Mouse (Mus musculus): ENCODE results near the gene Podxl2. TPM values are rescaled to one million over a fixed set of nuclear protein-coding genes. Genes with fewer than 3 reads are reported as not detected.

The Podxl2 gene
- total RNA-seq, 1 experiment, result 5.0 TPM

DNA sequence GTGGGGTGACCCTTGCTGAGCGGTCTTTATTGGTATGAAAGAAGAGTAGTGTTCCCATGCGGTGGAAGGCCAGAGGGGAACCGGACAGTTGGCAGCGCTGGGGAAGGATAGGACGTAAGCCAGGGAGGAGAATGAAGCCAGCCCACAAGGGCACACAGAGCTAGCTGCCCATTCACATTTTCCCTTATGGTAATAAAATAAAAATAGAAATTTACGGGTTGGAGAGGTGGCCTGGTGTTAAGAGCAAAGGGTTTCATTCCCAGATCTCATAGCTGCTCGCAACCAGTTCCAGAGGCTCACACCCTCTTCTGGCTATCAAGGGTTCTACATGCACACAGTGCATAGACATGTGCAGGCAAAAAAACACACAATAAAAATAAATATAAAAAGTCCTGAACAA is 24.8 kb downstream of the Podxl2 start:
- Histone ChIP-seq H3K36me3 (ENCODE audit: control insufficient read depth, insufficient read depth, low read length, poor library complexity, severe bottlenecking) (no peaks in the 10 kb centered on the region), H3K9me3 (ENCODE audit: control insufficient read depth, insufficient read depth, low read depth, low read length) (no peaks in the 10 kb centered on the region), H3K4me3 (ENCODE audit: insufficient read depth in 1 of 2, low read depth in 1 of 2, low read length in 2 of 2, poor library complexity in 1 of 2, severe bottlenecking in 1 of 2) (no peak overlapping the region), H3K27ac (ENCODE audit: insufficient read depth, low read depth, low read length, poor library complexity, severe bottlenecking) (no peak overlapping the region), H3K4me1 (ENCODE audit: control insufficient read depth in 2 of 2, insufficient read depth in 2 of 2, low read length in 2 of 2, poor library complexity in 1 of 2) (no peaks in the 10 kb centered on the region), H3K9ac (ENCODE audit: insufficient read depth, low read depth, low read length, poor library complexity, severe bottlenecking) (no peak overlapping the region)
- TF ChIP-seq HCFC1 (IDR thresholded peaks at IDR 0.05; ENCODE audit: borderline replicate concordance, insufficient read depth, low read length) (no peak), CHD2 (IDR thresholded peaks at IDR 0.05; ENCODE audit: low read depth, low read length) (no peak), ZNF384 (IDR thresholded peaks at IDR 0.05; ENCODE audit: low read depth, low read length) (no peak), MAFK (IDR thresholded peaks at IDR 0.05; ENCODE audit: insufficient read depth, low read depth, low read length) (no peak), ZC3H11A (IDR thresholded peaks at IDR 0.05; ENCODE audit: borderline replicate concordance, low read depth, low read length) (no peak)
- no peak for DNase-seq (ENCODE audit: low read depth, low spot score)
- in situ Hi-C loops (cut with MboI; ENCODE audit: low sequenced_read_pairs in 2 of 2, unreplicated experiment in 2 of 2), result loop anchor here in 1 of 2 experiments (10.0 kb wide), 1 partner anchor 295 kb away; no protein-coding TSS in a partner anchor

- Histone ChIP-seq H3K4me3 (ENCODE audit: insufficient read depth in 1 of 2, low read depth in 1 of 2, low read length in 2 of 2, poor library complexity in 1 of 2, severe bottlenecking in 1 of 2) (no peak overlapping the region), H3K9ac (ENCODE audit: insufficient read depth, low read depth, low read length, poor library complexity, severe bottlenecking) (no peak overlapping the region), H3K4me1 (ENCODE audit: control insufficient read depth in 2 of 2, insufficient read depth in 2 of 2, low read length in 2 of 2, poor library complexity in 1 of 2) (0 out of 4 replicates have a peak, but pooled peaks cover 0 to under 1% of the 10 kb centered on the region in 2 experiments), H3K9me3 (ENCODE audit: control insufficient read depth, insufficient read depth, low read depth, low read length) (no peaks in the 10 kb centered on the region), H3K36me3 (ENCODE audit: control insufficient read depth, insufficient read depth, low read length, poor library complexity, severe bottlenecking) (no peaks in the 10 kb centered on the region), H3K27ac (ENCODE audit: insufficient read depth, low read depth, low read length, poor library complexity, severe bottlenecking) (no peak overlapping the region)
- in situ Hi-C loops (cut with MboI; ENCODE audit: low sequenced_read_pairs in 2 of 2, unreplicated experiment in 2 of 2), result no loop called here
- no peak for DNase-seq (ENCODE audit: low read depth, low spot score)
- TF ChIP-seq ZC3H11A (IDR thresholded peaks at IDR 0.05; ENCODE audit: borderline replicate concordance, low read depth, low read length) (no peak), MAFK (IDR thresholded peaks at IDR 0.05; ENCODE audit: insufficient read depth, low read depth, low read length) (no peak)
Observed at GRCm38 (mm10) chr6:88849270-88849669, 25.6 kb downstream of the Podxl2 start.

DNA sequence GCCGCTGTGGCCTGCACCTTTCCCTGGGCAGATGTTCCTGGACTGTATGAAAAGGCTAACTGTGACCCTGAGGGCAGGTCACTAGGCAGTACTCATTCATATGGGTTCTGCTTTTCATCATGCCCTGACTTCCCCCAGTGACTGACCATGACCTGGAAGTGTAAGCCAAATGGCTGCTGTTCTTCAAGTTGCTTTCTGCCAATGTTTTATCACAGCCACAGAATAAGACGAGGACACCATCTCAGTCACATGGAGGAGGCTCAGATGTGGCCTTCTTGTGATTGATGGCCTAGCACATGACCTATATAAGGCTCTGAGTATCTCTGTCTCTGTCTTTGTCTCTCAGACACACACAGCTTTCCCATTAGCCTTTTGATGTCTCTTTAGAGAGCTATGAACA is 27.3 kb downstream of the Podxl2 start:
- Histone ChIP-seq H3K4me1 (ENCODE audit: control insufficient read depth in 2 of 2, insufficient read depth in 2 of 2, low read length in 2 of 2, poor library complexity in 1 of 2) (peaks cover 0 to 7% of the 10 kb centered on the region in 2 experiments; a peak in 2 of 4 replicates), H3K27ac (ENCODE audit: insufficient read depth, low read depth, low read length, poor library complexity, severe bottlenecking) (no peak overlapping the region), H3K9ac (ENCODE audit: insufficient read depth, low read depth, low read length, poor library complexity, severe bottlenecking) (no peak overlapping the region), H3K4me3 (ENCODE audit: insufficient read depth in 1 of 2, low read depth in 1 of 2, low read length in 2 of 2, poor library complexity in 1 of 2, severe bottlenecking in 1 of 2) (no peak overlapping the region), H3K9me3 (ENCODE audit: control insufficient read depth, insufficient read depth, low read depth, low read length) (no peaks in the 10 kb centered on the region), H3K36me3 (ENCODE audit: control insufficient read depth, insufficient read depth, low read length, poor library complexity, severe bottlenecking) (no peaks in the 10 kb centered on the region)
- no peak for DNase-seq (ENCODE audit: low read depth, low spot score)
- in situ Hi-C loops (cut with MboI; ENCODE audit: low sequenced_read_pairs in 2 of 2, unreplicated experiment in 2 of 2), result no loop called here
- TF ChIP-seq MAFK (IDR thresholded peaks at IDR 0.05; ENCODE audit: insufficient read depth, low read depth, low read length), result no peak
- no peak for TF ChIP-seq HCFC1 (IDR thresholded peaks at IDR 0.05; ENCODE audit: borderline replicate concordance, insufficient read depth, low read length)
- TF ChIP-seq ZNF384 (IDR thresholded peaks at IDR 0.05; ENCODE audit: low read depth, low read length), result no peak
- TF ChIP-seq ZC3H11A (IDR thresholded peaks at IDR 0.05; ENCODE audit: borderline replicate concordance, low read depth, low read length), result no peak
- no peak for TF ChIP-seq CHD2 (IDR thresholded peaks at IDR 0.05; ENCODE audit: low read depth, low read length)

- DNase-seq (ENCODE audit: low read depth, low spot score), result no peak
- in situ Hi-C loops (cut with MboI; ENCODE audit: low sequenced_read_pairs in 2 of 2, unreplicated experiment in 2 of 2), result no loop called here
- Histone ChIP-seq H3K27ac (ENCODE audit: insufficient read depth, low read depth, low read length, poor library complexity, severe bottlenecking) (no peak overlapping the region), H3K9ac (ENCODE audit: insufficient read depth, low read depth, low read length, poor library complexity, severe bottlenecking) (no peak overlapping the region), H3K36me3 (ENCODE audit: control insufficient read depth, insufficient read depth, low read length, poor library complexity, severe bottlenecking) (no peaks in the 10 kb centered on the region), H3K9me3 (ENCODE audit: control insufficient read depth, insufficient read depth, low read depth, low read length) (no peaks in the 10 kb centered on the region), H3K4me1 (ENCODE audit: control insufficient read depth in 2 of 2, insufficient read depth in 2 of 2, low read length in 2 of 2, poor library complexity in 1 of 2) (peaks cover 0 to 11% of the 10 kb centered on the region in 2 experiments; a peak in 2 of 4 replicates), H3K4me3 (ENCODE audit: insufficient read depth in 1 of 2, low read depth in 1 of 2, low read length in 2 of 2, poor library complexity in 1 of 2, severe bottlenecking in 1 of 2) (no peak overlapping the region)
- no peak for TF ChIP-seq HCFC1 (IDR thresholded peaks at IDR 0.05; ENCODE audit: borderline replicate concordance, insufficient read depth, low read length)
- no peak for TF ChIP-seq CHD2 (IDR thresholded peaks at IDR 0.05; ENCODE audit: low read depth, low read length)
- no peak for TF ChIP-seq ZNF384 (IDR thresholded peaks at IDR 0.05; ENCODE audit: low read depth, low read length)
- TF ChIP-seq ZC3H11A (IDR thresholded peaks at IDR 0.05; ENCODE audit: borderline replicate concordance, low read depth, low read length), result no peak
- TF ChIP-seq MAFK (IDR thresholded peaks at IDR 0.05; ENCODE audit: insufficient read depth, low read depth, low read length), result no peak
Observed at GRCm38 (mm10) chr6:88844901-88845565, 29.8 kb downstream of the Podxl2 start.

Measured in ES-E14 (cell line).